Mouse (Mus musculus): Measurements from ENCODE around the gene Bclaf3.
"Not testable (repeated sequence)": the region's sequence is repeated elsewhere in the genome, so short reads cannot be mapped to it uniquely, and the experiment has no call there.

Gene Bclaf3

GRCm38 (mm10) chrX:159526388-159526787 is at the start of gene Bclaf3:
TSS of gene Bclaf3 (plus strand) at chrX:159526688.
- ChIA-PET CTCF (interaction anchor here in 3 of 4 experiments (0.6 to 1.5 kb wide), 3 partner anchors 18 to 88 kb away, joined by 3 read pairs; no protein-coding TSS in a partner anchor), POLR2A (interaction anchor here (0.9 to 4.1 kb wide), 12 partner anchors 8 to 30 kb away, joined by 3 to 27 read pairs (median 5); no protein-coding TSS in a partner anchor)

DNA sequence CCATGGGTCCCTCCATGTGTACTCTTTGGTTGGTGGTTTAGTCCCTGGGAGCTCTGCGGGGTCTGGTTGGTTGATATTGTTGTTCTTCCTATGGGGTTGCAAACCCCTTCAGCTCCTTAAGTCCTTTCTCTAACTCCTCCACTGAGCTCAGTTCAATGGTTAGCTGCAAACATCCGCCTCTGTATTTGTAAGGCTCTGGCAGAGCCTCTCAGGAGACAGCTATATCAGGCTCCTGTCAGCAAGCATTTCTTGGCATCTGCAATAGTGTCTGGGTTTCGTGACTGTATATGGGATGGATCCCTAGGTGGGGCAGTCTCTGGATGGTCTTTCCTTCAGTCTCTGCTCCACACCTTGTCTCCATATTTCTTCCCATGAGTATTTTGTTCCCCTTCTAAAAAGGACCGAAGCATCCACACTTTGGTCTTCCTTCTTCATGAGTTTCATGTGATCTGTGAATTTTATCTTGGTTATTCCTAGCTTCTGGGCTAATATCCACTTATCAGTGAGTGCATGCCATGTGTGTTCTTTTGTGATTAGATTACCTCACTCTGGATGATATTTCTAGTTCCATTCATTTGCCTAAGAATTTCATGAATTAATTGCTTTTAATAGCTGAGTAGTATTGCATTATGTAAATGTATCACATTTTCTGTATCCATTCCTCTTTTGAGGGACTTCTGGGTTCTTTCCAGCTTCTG is 48.1 kb upstream of the Bclaf3 start:
- ChIA-PET POLR2A (interaction anchor here in 1 of 4 experiments (0.6 kb wide), 1 partner anchor 687 kb away, joined by 3 read pairs; no protein-coding TSS in a partner anchor), CTCF (interaction anchor here in 1 of 4 experiments (1.1 kb wide), 1 partner anchor 23 kb away, joined by 3 read pairs; no protein-coding TSS in a partner anchor)

DNA sequence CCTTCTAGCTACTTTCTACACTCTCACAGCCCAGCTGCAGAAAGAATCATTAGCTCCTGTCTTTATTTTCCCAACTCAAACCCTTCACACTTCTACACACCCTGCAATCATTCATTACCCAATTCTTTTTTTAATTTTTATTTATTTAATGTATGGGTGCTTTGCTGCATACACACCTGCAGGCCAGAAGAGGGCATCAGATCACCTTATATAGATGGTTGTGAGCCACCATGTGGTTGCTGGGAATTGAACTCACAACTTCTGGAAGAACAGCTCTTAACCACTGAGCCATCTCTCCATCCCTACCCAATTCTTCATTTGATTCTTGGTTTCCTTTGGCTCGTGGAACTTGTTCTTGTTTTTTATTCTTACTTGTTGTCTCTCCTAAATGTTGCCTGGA is 42.2 kb upstream of the Bclaf3 start:
- POLR2A ChIA-PET: interaction anchor here in 2 of 4 experiments (1.1 to 1.7 kb wide), 3 partner anchors 11 to 38 kb away, joined by 3 to 6 read pairs (median 5); no protein-coding TSS in a partner anchor

GRCm38 (mm10) chrX:159503181-159503580 is 23.3 kb upstream of the Bclaf3 start:
- CTCF ChIA-PET: interaction anchor here in 1 of 4 experiments (0.7 kb wide), 1 partner anchor 22 kb away, joined by 4 read pairs; no protein-coding TSS in a partner anchor
- POLR2A ChIA-PET: interaction anchor here in 3 of 4 experiments (0.7 to 1.0 kb wide), 3 partner anchors 10 to 42 kb away, joined by 3 to 9 read pairs (median 3); no protein-coding TSS in a partner anchor

More for the DNA sequence above, 42.2 kb upstream of the Bclaf3 start:
- CTCF ChIA-PET: interaction anchor here in 2 of 4 experiments (0.9 to 1.8 kb wide), 2 partner anchors 107 to 122 kb away, joined by 3 to 4 read pairs; no protein-coding TSS in a partner anchor

DNA sequence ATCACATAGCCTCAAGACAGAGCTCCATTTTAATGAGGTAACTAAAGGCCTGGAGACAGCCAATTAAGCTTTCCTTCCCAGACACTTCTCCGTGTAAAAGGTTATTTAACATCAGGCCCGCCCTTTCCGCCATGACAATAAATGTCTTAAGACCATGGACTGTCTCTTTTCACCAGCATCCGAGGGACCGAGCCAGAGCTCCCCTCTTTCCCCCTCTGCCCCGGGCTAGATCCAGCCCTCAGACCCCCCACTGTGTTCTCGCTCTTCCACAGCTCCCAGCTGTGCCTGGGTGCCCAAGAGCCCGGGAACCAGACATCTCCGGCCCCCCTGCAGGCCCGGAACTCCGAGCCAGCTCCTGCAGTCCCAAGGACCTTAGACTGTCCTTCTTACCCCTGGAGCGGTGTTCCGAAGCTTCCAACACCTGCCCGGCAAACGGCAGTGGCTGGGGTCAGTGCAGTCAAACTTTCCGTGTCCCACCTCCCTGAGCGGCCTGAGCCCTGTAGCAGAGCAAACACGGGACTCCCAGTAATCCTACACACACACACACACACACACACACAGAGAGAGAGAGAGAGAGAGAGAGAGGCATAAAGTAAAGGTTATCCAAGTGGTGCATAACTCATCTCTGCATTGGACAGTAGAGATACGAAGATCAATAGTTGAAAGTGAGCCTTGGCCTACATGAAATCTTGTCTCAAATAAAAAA is 18.0 kb upstream of the Bclaf3 start:
- ChIA-PET POLR2A (interaction anchor here (0.6 to 3.9 kb wide), 22 partner anchors 10 to 629 kb away, joined by 3 to 27 read pairs (median 5); partner anchors contain the start of gene Bclaf3 (in 3 of the 4)), CTCF (interaction anchor here in 3 of 4 experiments (0.9 to 2.4 kb wide), 7 partner anchors 17 to 41 kb away, joined by 3 to 8 read pairs (median 4); partner anchors contain the start of gene Bclaf3 (in 1 of the 3))

GRCm38 (mm10) chrX:159509042-159509441 is 17.4 kb upstream of the Bclaf3 start:
- ChIA-PET CTCF (interaction anchor here in 3 of 4 experiments (0.8 to 1.4 kb wide), 5 partner anchors 23 to 40 kb away, joined by 3 to 8 read pairs (median 4); no protein-coding TSS in a partner anchor), POLR2A (interaction anchor here in 3 of 4 experiments (0.7 to 3.9 kb wide), 14 partner anchors 8 to 246 kb away, joined by 3 to 27 read pairs (median 6); partner anchors contain the start of gene Bclaf3 (in 2 of the 3))

DNA sequence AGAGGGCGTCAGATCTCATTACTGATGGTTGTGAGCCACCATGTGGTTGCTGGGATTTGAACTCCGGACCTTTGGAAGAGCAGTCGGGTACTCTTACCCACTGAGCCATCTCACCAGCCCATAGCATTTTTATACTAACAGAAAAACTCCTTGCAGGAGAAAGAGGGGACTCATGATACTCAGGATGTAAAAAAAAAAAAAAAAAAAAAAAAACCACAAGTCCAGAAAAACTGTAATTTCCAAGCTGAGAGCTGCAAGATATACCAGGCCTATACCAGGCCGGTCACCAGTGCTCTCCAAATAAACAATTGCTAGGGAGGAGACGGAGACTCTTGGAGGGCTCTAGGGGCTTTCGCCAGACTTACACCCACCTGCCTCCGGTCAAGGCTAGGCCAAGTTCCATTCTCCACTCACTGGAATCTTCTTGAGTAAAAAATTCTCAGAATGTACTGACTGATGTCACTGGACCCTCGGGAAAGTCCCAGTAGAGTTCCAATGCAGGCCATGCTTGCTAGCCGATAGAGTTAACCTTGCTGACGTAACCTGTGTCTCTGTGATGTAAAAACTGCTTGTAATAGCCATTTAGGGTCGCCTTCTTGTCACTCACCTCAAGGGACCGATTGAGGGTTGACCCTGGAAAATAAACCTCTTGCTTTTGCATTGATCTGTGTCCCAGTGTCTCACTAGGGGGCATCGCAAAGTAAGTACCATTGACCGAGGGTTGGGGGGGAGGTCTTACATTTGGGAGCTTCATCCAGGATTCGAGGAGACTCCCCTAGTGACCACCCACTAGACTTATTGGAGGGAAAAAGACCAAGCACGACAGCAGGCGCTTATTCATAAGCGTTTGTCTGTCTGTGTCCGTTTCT is 16.4 kb upstream of the Bclaf3 start:
- POLR2A ChIA-PET: interaction anchor here in 3 of 4 experiments (0.5 to 3.9 kb wide), 18 partner anchors 7 to 196 kb away, joined by 3 to 27 read pairs (median 6); partner anchors contain the start of gene Bclaf3 (in 1 of the 3)

GRCm38 (mm10) chrX:159510716-159511051 is 15.8 kb upstream of the Bclaf3 start:
- POLR2A ChIA-PET: interaction anchor here in 3 of 4 experiments (1.0 to 3.9 kb wide), 11 partner anchors 10 to 31 kb away, joined by 3 to 27 read pairs (median 7); partner anchors contain the start of gene Bclaf3 (in 1 of the 3)

More for the DNA sequence above, 16.4 kb upstream of the Bclaf3 start:
- CTCF ChIA-PET: interaction anchor here in 2 of 4 experiments (0.6 to 1.5 kb wide), 3 partner anchors 22 to 145 kb away, joined by 3 to 11 read pairs (median 3); no protein-coding TSS in a partner anchor

GRCm38 (mm10) chrX:159515599-159515998 is 10.9 kb upstream of the Bclaf3 start:
- CTCF ChIA-PET: no interaction called here

More at GRCm38 (mm10) chrX:159510716-159511051, 15.8 kb upstream of the Bclaf3 start:
- CTCF ChIA-PET: interaction anchor here in 1 of 4 experiments (1.5 kb wide), 1 partner anchor 22 kb away, joined by 11 read pairs; no protein-coding TSS in a partner anchor

DNA sequence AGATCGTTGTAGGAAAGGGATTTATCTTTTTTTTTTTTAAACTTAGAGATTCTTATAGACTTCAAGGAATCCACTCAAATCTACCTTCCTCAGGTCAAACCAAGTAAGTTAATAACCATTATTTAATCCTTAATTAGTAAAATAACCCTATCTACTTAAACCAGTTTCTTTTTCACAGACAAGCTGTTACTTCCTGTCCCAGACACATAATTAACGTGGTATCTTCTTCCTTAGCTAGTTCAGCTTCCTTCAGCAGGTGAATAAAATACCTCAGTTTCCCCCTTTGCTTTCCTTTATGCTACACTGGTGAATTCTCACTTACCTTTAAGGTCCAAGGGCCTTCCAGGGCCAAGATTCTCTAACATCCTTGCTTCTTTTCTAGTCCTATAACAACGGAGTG is 4.7 kb upstream of the Bclaf3 start:
- ChIA-PET POLR2A (interaction anchor here in 3 of 4 experiments (0.7 to 6.2 kb wide), 19 partner anchors 8 to 47 kb away, joined by 3 to 77 read pairs (median 6); no protein-coding TSS in a partner anchor), CTCF (interaction anchor here in 2 of 4 experiments (0.7 to 1.5 kb wide), 2 partner anchors 10 to 254 kb away, joined by 5 to 15 read pairs; no protein-coding TSS in a partner anchor)

More at GRCm38 (mm10) chrX:159515599-159515998, 10.9 kb upstream of the Bclaf3 start:
- POLR2A ChIA-PET: interaction anchor here in 3 of 4 experiments (0.7 to 2.7 kb wide), 6 partner anchors 11 to 27 kb away, joined by 3 to 15 read pairs (median 4); partner anchors contain the start of gene Bclaf3 (in 1 of the 3)

- POLR2A ChIA-PET: interaction anchor here in 3 of 4 experiments (0.6 to 6.2 kb wide), 21 partner anchors 9 to 309 kb away, joined by 3 to 77 read pairs (median 5); no protein-coding TSS in a partner anchor
- CTCF ChIA-PET: interaction anchor here in 3 of 4 experiments (0.6 to 1.5 kb wide), 4 partner anchors 9 to 375 kb away, joined by 3 to 15 read pairs (median 4); no protein-coding TSS in a partner anchor
Observed at GRCm38 (mm10) chrX:159522651-159523050, 3.8 kb upstream of the Bclaf3 start.

DNA sequence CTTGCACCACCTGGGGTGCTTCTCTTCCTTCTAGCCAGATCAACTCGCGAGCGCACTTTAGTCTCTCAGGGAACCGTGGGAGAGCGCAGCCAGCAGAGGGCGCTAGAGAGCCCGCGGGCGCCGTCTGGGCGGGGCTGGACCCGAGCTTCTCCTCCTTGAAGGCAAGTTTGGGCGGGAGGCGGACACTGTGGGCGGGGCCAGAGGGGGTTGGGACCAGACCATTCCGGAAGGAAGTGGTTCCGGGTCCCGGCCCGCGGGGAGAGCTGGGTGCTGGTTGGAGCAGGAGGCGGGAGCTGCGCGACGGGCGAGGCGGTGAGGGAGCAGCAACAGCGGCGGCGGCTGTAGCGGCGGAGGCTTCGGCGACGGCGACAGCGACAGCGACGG is 5.9 kb downstream of the Bclaf3 start:
- ChIA-PET POLR2A (interaction anchor here in 3 of 4 experiments (0.8 to 5.8 kb wide), 27 partner anchors 9 to 37 kb away, joined by 3 to 77 read pairs (median 7); no protein-coding TSS in a partner anchor), CTCF (interaction anchor here (0.6 to 2.4 kb wide), 14 partner anchors 9 to 593 kb away, joined by 3 to 15 read pairs (median 4); no protein-coding TSS in a partner anchor)

- ChIA-PET CTCF (interaction anchor here (0.6 to 2.4 kb wide), 14 partner anchors 9 to 232 kb away, joined by 3 to 15 read pairs (median 4); no protein-coding TSS in a partner anchor), POLR2A (interaction anchor here in 3 of 4 experiments (0.6 to 5.8 kb wide), 35 partner anchors 8 to 1217 kb away, joined by 3 to 77 read pairs (median 5); partner anchors contain the start of gene Sh3kbp1 (in 1 of the 3))
Observed at GRCm38 (mm10) chrX:159532811-159533462, 6.4 kb downstream of the Bclaf3 start.

- POLR2A ChIA-PET: interaction anchor here (0.6 to 2.2 kb wide), 19 partner anchors 9 to 46 kb away, joined by 3 to 16 read pairs (median 5); partner anchors contain the start of gene Bclaf3 (in 1 of the 4)
- CTCF ChIA-PET: interaction anchor here in 1 of 4 experiments (1.0 to 2.2 kb wide), 3 partner anchors 9 to 14 kb away, joined by 3 to 14 read pairs (median 7); no protein-coding TSS in a partner anchor
Observed at GRCm38 (mm10) chrX:159541936-159542335, 15.4 kb downstream of the Bclaf3 start.

DNA sequence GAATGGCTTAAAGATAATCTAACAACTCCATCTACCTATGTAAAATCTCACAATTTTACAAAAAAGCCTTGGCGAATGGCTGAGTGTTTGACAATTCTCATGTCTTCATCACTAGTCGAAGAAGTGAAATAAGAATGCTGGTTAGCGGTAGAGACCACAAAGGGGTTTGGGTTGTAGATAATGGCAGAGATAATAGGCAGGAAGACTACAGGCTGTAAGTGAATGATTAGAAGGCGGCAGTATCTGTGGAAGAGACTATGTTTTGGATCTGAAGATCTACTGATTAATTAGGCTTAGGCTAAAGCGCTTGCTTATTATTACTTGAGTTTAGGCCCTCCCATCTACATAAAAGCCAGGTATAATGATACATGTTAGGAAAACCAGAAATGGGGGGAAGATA is 20.6 kb downstream of the Bclaf3 start:
- CTCF ChIA-PET: no interaction called here
- POLR2A ChIA-PET: interaction anchor here in 3 of 4 experiments (0.8 to 1.8 kb wide), 4 partner anchors 8 to 29 kb away, joined by 3 to 7 read pairs (median 3); no protein-coding TSS in a partner anchor

DNA sequence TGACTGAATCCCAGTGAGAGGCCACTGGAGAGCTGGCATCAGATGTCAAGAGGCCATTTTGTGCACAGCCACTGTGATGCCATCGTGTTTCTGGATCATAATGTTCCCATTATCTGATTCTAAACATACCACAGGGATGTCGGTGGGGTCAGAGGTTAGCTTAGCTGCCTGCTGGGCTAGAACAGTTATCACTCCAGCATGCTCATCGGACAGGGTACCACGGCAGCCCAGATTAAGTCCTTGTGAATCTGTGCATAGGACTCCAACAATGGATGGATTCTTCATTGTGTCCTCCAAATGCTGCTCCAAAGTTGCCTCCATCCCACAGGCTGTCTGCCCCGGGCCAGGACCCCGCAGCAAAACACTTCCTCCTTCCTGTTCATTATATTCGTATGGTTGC is 58.2 kb downstream of the Bclaf3 start:
- CTCF ChIA-PET: not testable (repeated sequence)
- POLR2A ChIA-PET: interaction anchor here in 1 of 4 experiments (1.5 kb wide), 1 partner anchor 10 kb away, joined by 4 read pairs; no protein-coding TSS in a partner anchor

All from embryonic stem cell, embryonic (primary cell).